Mouse (Mus musculus) liver, adult 2 months (tissue): ENCODE data around the gene Wfdc6b.

Experiments used
- CTCF ChIP-seq: fragments of 200-500 bp; IDR thresholded peaks from 2 replicates; pipeline ENCODE4 v1.5.1; 2011; ENCODE audit warnings: low read depth, low read length, control low read depth
- POLR2A ChIP-seq: fragments of 200-500 bp; IDR thresholded peaks from 2 replicates; pipeline ENCODE4 v1.6.1; 2011; ENCODE audit warnings: low read length, control low read depth; ENCODE audit not compliant: insufficient read depth; ENCODE audit errors: extremely low read depth

DNA sequence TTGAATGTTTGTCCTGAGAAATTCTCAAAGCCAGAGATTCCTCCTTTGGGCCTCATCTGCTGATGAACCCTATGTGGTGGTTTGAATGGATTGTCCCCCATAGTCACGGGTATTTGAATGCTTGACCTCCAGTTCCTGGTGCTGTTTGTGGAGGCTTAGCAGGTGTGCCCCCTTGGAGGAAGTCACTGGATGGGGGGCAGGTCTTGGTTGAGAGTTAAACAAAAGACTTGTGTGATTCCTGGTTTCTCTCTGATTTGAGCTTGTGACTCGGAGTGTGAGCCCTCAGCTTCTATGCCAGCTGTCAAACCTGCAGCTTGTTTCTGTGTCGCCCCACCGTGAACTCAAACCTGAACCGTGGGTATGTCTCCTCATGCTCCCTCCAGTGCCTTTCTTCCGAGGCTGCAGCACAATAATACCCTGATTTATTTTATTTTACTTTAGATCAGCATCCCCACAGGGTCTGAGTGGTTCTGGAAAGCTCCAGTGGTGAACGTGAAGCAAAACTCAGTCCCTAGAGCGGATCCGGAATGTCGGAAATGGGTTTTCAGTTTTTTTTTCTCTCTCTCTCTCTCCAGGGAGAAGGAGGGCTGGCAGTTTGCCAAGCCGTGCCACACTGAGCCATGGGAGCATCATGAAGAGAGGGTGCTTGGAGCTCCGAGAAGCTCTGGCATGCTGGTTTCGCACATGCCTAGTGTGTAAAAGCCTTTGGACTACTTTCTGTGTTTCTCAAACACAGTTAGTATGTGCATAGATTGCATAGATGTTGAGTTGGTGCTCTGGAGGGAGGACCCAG, 28.8 kb downstream of the Wfdc6b start:
- TF ChIP-seq POLR2A (no peak), CTCF (no peak)
